Mouse (Mus musculus) hindbrain, embryonic 10.5 days (tissue): Measurements from ENCODE around the gene Dera. TPM values are rescaled to one million over a fixed set of nuclear protein-coding genes. Genes with fewer than 3 reads are reported as not detected.

Source experiments
- DNase-seq: peaks from one replicate; pipeline ENCODE4 v3.0.0-alpha.2; 2017; ENCODE audit warnings: low spot score
- H3K27ac ChIP-seq: fragments of 300-500 bp; sonication (generic); 2 replicates; pipeline ENCODE4 v1.5.1; 2016; ENCODE audit warnings: mild to moderate bottlenecking, moderate library complexity
- H3K27me3 ChIP-seq: fragments of 300-500 bp; sonication (generic); 2 replicates; pipeline ENCODE4 v1.6.1; 2016; ENCODE audit warnings: mild to moderate bottlenecking; ENCODE audit not compliant: poor library complexity, insufficient read depth, severe bottlenecking
- H3K36me3 ChIP-seq: fragments of 300-500 bp; sonication (generic); 2 replicates; pipeline ENCODE4 v1.6.1; 2016; ENCODE audit warnings: mild to moderate bottlenecking, moderate library complexity
- H3K4me1 ChIP-seq: fragments of 300-500 bp; sonication (generic); replicated peaks from 2 replicates; pipeline ENCODE4 v1.6.1; 2016; ENCODE audit warnings: mild to moderate bottlenecking
- H3K4me3 ChIP-seq: fragments of 300-500 bp; sonication (generic); 2 replicates; pipeline ENCODE4 v1.5.1; 2016; ENCODE audit warnings: mild to moderate bottlenecking, moderate library complexity
- H3K9me3 ChIP-seq: fragments of 300-500 bp; sonication (generic); 2 replicates; pipeline ENCODE4 v1.6.1; 2016; ENCODE audit warnings: mild to moderate bottlenecking, moderate library complexity
- WGBS: fragments of 180-500 bp; shearing (Covaris S2); methylation state at CpG from one replicate; pipeline ENCODE4 v1.1.7; 2016; 5-methylcytosine and 5-hydroxymethylcytosine counted together
- polyA plus RNA-seq: library from polyadenylated mRNA; unstranded; fragments of >200 nt; fragmentation: Nextera tagmentation; extraction: Ambion mirVana; gene quantifications from 2 replicates; pipeline ENCODE4 v1.2.1, GENCODE M21; 2016

The Dera gene
- polyA plus RNA-seq, 1 experiment from 2014 or later: 67.0 TPM

DNA sequence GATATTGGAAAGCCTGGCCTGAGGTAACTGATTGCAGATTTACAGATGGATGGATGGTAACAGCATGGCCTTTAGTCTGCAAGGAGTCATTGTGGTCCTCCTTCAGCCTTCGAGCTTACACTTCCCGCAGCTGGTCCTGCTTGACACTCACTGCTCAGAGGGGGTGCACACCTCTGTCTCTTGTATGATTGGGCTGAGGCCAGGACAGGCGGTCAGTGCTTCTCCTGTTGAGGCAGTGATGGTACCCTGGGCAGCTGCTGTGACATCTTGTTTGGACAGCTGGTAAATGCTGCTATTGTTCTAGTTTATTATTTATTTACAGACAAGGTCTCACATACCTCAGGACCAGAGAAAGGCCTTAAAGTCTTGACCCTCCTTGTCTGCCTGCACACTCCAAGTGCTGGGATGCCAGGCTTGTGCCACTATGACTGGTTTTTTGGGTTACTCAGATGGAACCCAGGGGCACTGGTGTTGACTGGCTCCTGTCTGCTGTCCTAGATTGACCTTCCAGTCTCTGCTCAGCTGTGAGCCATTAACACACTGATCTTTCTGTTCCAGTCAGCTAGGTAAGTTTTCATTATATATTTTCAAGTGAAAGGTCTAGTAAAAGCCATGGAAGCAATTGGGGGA is 17.4 kb downstream of the Dera start:
- Histone ChIP-seq H3K9me3 (no peaks in the 10 kb centered on the region), H3K36me3 (no peaks in the 10 kb centered on the region), H3K4me3 (no peak overlapping the region), H3K27ac (no peak overlapping the region), H3K4me1 (0 out of 2 replicates have a peak, but pooled peaks cover 5% of the 10 kb centered on the region), H3K27me3 (no peaks in the 10 kb centered on the region)
- no peak for DNase-seq
- 61% methylated on average over 3 of the region's 3 CpGs for WGBS

DNA sequence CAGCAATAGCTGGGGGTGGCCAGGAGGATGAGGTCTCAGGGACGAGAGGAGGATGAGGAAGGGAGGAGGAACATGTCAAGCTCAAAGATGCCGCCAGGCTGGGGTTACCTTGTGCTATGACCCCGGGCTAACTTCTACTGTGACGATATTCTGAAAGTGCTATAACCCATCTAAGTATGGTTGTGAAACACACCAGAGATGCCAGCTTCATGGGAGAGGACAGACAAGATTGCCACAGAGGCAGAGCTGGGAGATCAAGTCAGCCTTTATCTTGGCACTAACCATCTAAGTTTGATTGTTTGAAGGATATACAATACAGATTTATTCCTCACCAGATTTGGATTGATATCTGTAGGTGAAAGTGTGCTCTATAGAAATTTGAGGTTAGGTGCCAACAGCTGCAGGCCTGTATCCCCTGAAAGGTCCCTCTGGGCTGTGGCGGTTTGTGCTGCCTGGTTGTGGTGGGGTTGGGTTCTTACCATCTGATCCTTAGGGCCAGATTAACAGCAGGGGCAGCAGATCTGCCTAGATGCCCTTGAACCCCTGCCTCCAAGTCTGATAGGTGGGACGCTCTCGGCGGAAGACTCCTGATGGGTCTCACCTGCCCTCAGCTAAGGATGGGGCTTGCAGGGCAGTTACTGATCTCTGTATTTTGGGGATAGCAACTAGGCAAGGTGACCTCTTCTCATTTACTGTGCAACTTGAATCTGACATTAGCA is 18.7 kb downstream of the Dera start:
- no peak for DNase-seq
- Histone ChIP-seq H3K27me3 (no peaks in the 10 kb centered on the region), H3K4me3 (no peak overlapping the region), H3K27ac (no peak overlapping the region), H3K36me3 (no peaks in the 10 kb centered on the region), H3K4me1 (0 out of 2 replicates have a peak, but pooled peaks cover 5% of the 10 kb centered on the region), H3K9me3 (no peaks in the 10 kb centered on the region)
- WGBS: 91% methylated on average over 8 of the region's 8 CpGs

DNA sequence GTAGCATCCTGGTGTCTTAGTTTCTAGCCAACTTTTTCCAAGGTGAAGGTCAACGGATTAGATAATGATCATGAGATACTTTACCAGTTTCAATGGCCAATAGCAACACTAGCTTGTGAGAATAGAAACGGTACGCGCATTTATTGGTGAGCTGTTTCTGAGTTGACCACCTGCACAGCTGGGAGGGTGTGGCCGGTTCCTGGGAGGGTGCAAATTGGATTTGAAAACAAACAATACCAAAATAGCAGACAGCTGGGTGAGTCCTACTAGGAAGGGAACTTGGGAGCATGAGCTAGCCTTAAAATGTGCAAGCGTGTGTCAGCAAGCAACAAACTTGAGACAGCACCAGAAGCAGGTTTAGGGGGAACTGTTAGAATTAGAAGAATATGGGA is 19.3 kb downstream of the Dera start:
- no peaks in the 10 kb centered on the region for H3K36me3 ChIP-seq
- no peak overlapping the region for H3K27ac ChIP-seq
- no peak for DNase-seq
- 89% methylated on average over 6 of the region's 6 CpGs for WGBS
- 0 out of 2 replicates have a peak, but pooled peaks cover 5% of the 10 kb centered on the region for H3K4me1 ChIP-seq
- H3K4me3 ChIP-seq: no peak overlapping the region
- H3K27me3 ChIP-seq: no peaks in the 10 kb centered on the region
- no peaks in the 10 kb centered on the region for H3K9me3 ChIP-seq

- H3K27ac ChIP-seq: no peak overlapping the region
- no peaks in the 10 kb centered on the region for H3K9me3 ChIP-seq
- DNase-seq: no peak
- H3K27me3 ChIP-seq: no peaks in the 10 kb centered on the region
- H3K36me3 ChIP-seq: no peaks in the 10 kb centered on the region
- WGBS: 93% methylated on average over 13 of the region's 13 CpGs
- H3K4me1 ChIP-seq: 0 out of 2 replicates have a peak, but pooled peaks cover 5% of the 10 kb centered on the region
- H3K4me3 ChIP-seq: no peak overlapping the region
These were observed 19.8 kb downstream of the Dera start for GRCm38 (mm10) chr6:137774166-137774565.

- H3K27me3 ChIP-seq: no peaks in the 10 kb centered on the region
- WGBS: 90% methylated on average over 8 of the region's 8 CpGs
- no peak overlapping the region for H3K27ac ChIP-seq
- DNase-seq: no peak
- no peaks in the 10 kb centered on the region for H3K9me3 ChIP-seq
- 0 out of 2 replicates have a peak, but pooled peaks cover 5% of the 10 kb centered on the region for H3K4me1 ChIP-seq
- H3K4me3 ChIP-seq: no peak overlapping the region
- peaks cover 5% of the 10 kb centered on the region; the same call in 1 of the 2 replicates for H3K36me3 ChIP-seq
These were observed 20.8 kb downstream of the Dera start for GRCm38 (mm10) chr6:137775159-137775558.

DNA sequence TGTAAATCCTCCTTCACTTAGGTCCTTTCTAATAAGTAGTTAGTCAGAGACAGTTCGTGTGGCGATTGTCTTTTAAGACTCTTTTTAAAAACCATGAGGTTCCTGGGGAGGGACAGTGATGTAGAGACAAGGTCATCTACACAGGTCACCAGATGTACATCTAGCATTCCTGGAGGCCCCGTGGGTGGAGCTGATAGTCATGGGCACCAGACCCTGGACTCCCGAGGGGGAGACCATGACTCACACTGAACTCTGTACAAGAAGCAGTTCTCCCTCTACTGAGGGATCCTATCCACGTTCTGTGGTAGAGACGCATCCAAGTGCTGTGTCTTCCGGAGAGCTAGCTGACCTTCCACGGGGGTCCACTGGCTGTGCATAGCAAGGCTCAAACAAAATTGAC is 22.6 kb downstream of the Dera start:
- Histone ChIP-seq H3K4me3 (no peak overlapping the region), H3K36me3 (peaks cover 8% of the 10 kb centered on the region; the same call in 1 of the 2 replicates), H3K27ac (no peak overlapping the region), H3K9me3 (no peaks in the 10 kb centered on the region), H3K27me3 (no peaks in the 10 kb centered on the region), H3K4me1 (0 out of 2 replicates have a peak, but pooled peaks cover under 1% of the 10 kb centered on the region)
- WGBS: 79% methylated on average over 8 of the region's 8 CpGs
- no peak for DNase-seq

GRCm38 (mm10) chr6:137783899-137784637 is 29.7 kb downstream of the Dera start:
- Histone ChIP-seq H3K27me3 (no peaks in the 10 kb centered on the region), H3K36me3 (peaks cover 25% of the 10 kb centered on the region), H3K9me3 (no peaks in the 10 kb centered on the region), H3K27ac (no peak overlapping the region), H3K4me1 (no peaks in the 10 kb centered on the region), H3K4me3 (no peak overlapping the region)
- no peak for DNase-seq
- WGBS: 88% methylated on average over 7 of the region's 7 CpGs

GRCm38 (mm10) chr6:137788976-137789590 is 34.7 kb downstream of the Dera start:
- Histone ChIP-seq H3K27me3 (no peaks in the 10 kb centered on the region), H3K36me3 (peaks cover 13% of the 10 kb centered on the region), H3K9me3 (no peaks in the 10 kb centered on the region), H3K4me3 (no peak overlapping the region), H3K4me1 (peaks cover 2% of the 10 kb centered on the region; the same call in 1 of the 2 replicates), H3K27ac (no peak overlapping the region)
- WGBS: 78% methylated on average over 9 of the region's 9 CpGs
- DNase-seq: no peak

- Histone ChIP-seq H3K27me3 (no peaks in the 10 kb centered on the region), H3K9me3 (no peaks in the 10 kb centered on the region), H3K4me1 (peaks cover 2% of the 10 kb centered on the region; the same call in 1 of the 2 replicates), H3K36me3 (peaks cover 13% of the 10 kb centered on the region), H3K27ac (no peak overlapping the region), H3K4me3 (no peak overlapping the region)
- WGBS: 75% methylated on average over 2 of the region's 2 CpGs
- no peak for DNase-seq
These were observed 35.3 kb downstream of the Dera start for GRCm38 (mm10) chr6:137789658-137790057.

DNA sequence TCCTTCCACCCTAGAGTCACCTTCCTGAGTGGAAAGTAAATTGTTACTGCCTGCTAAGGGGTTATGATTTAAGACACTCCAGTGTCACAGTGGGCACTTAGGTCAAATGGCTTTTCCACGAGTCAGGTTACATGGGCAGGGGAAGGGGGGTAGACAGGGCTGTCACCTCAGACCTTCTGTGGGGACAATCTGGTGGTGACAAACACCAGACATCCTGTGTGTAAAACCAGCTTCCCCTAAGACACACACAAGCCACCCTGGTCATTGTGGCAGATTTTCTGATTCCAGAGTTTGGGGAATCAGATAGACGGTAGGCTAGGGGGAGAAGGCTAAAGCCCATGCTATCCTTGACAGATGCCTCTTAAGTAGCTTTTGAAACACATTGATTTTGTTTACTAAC is 41.1 kb downstream of the Dera start:
- DNase-seq: no peak
- H3K27me3 ChIP-seq: no peaks in the 10 kb centered on the region
- peaks cover 28% of the 10 kb centered on the region for H3K36me3 ChIP-seq
- peaks cover 10% of the 10 kb centered on the region for H3K9me3 ChIP-seq
- 79% methylated on average over 2 of the region's 2 CpGs for WGBS
- peaks cover 2% of the 10 kb centered on the region; the same call in 1 of the 2 replicates for H3K4me1 ChIP-seq
- H3K27ac ChIP-seq: no peak overlapping the region
- no peak overlapping the region for H3K4me3 ChIP-seq

- peak; percentile 9 for DNase-seq
- H3K4me3 ChIP-seq: no peak overlapping the region
- peaks cover 2% of the 10 kb centered on the region; the same call in 1 of the 2 replicates for H3K4me1 ChIP-seq
- H3K36me3 ChIP-seq: peaks cover 38% of the 10 kb centered on the region
- peaks cover 15% of the 10 kb centered on the region for H3K9me3 ChIP-seq
- no peaks in the 10 kb centered on the region for H3K27me3 ChIP-seq
- 75% methylated on average over 29 of the region's 29 CpGs for WGBS
- H3K27ac ChIP-seq: no peak overlapping the region
These were observed 42.5 kb downstream of the Dera start for GRCm38 (mm10) chr6:137796596-137797567.

DNA sequence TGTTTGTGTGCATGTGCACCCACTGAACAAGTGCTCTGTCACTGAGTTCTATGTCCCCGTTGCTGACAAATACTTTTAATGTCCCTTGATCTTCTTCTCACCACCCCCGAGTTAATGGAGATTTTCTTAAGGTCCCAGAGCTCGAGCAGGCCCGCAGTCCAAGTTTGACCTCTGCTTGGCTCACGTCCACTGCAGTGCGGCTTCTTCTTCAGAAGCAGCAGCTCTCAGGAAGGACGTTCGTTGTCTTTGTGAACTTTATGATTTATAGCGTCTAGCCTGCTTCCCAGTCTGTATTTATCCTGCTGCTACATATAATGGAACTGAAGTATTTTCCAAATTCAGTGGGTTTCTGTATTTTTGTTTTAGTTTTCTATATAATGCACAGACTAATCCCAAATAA is 44.9 kb downstream of the Dera start:
- Histone ChIP-seq H3K27ac (no peak overlapping the region), H3K4me1 (peaks cover 7% of the 10 kb centered on the region), H3K9me3 (peaks cover 15% of the 10 kb centered on the region), H3K36me3 (peaks cover 38% of the 10 kb centered on the region), H3K27me3 (no peaks in the 10 kb centered on the region), H3K4me3 (no peak overlapping the region)
- DNase-seq: no peak
- 94% methylated on average over 9 of the region's 9 CpGs for WGBS
